Comparison of ENCODE assay signal across 14 mouse cellular contexts in the genomic region with DNA sequence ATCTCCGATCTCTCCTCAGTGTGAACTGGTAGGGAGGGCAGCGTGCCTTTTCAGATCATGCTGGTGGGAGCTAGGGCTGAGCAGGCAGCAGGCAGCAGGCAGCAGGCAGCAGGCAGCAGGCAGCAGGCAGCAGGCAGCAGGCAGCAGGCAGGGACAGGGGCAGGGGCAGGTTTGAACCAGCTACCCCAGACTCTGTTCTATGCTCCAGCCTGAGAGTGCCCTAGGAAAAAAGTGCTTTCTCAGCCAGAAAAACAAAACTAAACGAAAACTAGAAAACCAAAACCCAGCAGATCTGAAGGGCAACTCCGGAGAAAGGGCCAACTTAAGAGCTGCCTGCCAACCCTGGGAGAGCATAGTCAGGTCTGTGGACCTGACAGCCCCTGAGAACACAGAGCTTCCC. TPM values are rescaled to one million over a fixed set of nuclear protein-coding genes. Genes with fewer than 3 reads are reported as not detected.
DNase-seq lines count a peak whose midpoint lies in the region; ATAC-seq lines count a peak whose summit lies in the region.
"Had no signal": no experiment of that assay in that cellular context is flagged by ENCODE, and none has a peak within 500 bp of the region (broad histone marks: within the 10 kb centered on the region; RNA-seq: fewer than 3 reads in every experiment).

No protein-coding gene starts in this region.

- no peaks in the 10 kb centered on the region; the same call in 1 of the 2 replicates for H3K27me3 ChIP-seq in forebrain, embryonic 10.5 days (ENCODE audit: poor library complexity, severe bottlenecking)
- H3K27me3 ChIP-seq in forebrain, embryonic 16.5 days (replicated peaks; ENCODE audit: control insufficient read depth, insufficient read depth, low read length): no peaks in the 10 kb centered on the region
- H3K27me3 ChIP-seq in lung, embryonic 15.5 days: no peaks in the 10 kb centered on the region
- no peaks in the 10 kb centered on the region for H3K27me3 ChIP-seq in intestine, embryonic 15.5 days (replicated peaks)
- H3K27me3 ChIP-seq: limb, embryonic 13.5 days had no signal

- H3K9me3 ChIP-seq in forebrain, embryonic 10.5 days: no peaks in the 10 kb centered on the region
- no peaks in the 10 kb centered on the region for H3K9me3 ChIP-seq in forebrain, embryonic 16.5 days (ENCODE audit: control insufficient read depth, low read length)
- H3K9me3 ChIP-seq in lung, embryonic 15.5 days: no peaks in the 10 kb centered on the region
- no peaks in the 10 kb centered on the region for H3K9me3 ChIP-seq in intestine, embryonic 15.5 days
- H3K9me3 ChIP-seq: limb, embryonic 13.5 days had no signal

- H3K4me1 ChIP-seq in forebrain, embryonic 10.5 days: peaks cover 100% of the 10 kb centered on the region
- H3K4me1 ChIP-seq in forebrain, embryonic 16.5 days (replicated peaks; ENCODE audit: control insufficient read depth, insufficient read depth, low read length): 0 out of 2 replicates have a peak, but pooled peaks cover 2% of the 10 kb centered on the region
- peaks cover 77% of the 10 kb centered on the region for H3K4me1 ChIP-seq in lung, embryonic 15.5 days
- H3K4me1 ChIP-seq in intestine, embryonic 15.5 days (replicated peaks): peaks cover 72% of the 10 kb centered on the region

- peaks cover 28% of the 10 kb centered on the region for H3K36me3 ChIP-seq in forebrain, embryonic 10.5 days (replicated peaks)
- no peaks in the 10 kb centered on the region for H3K36me3 ChIP-seq in forebrain, embryonic 16.5 days (ENCODE audit: control insufficient read depth, insufficient read depth)
- no peaks in the 10 kb centered on the region for H3K36me3 ChIP-seq in lung, embryonic 15.5 days
- no peaks in the 10 kb centered on the region for H3K36me3 ChIP-seq in intestine, embryonic 15.5 days

- no peak for ATAC-seq in forebrain, embryonic 16.5 days
- no peak for ATAC-seq in lung, embryonic 15.5 days (ENCODE audit: borderline replicate concordance, extremely low read depth, low FRiP score, low TSS enrichment)
- ATAC-seq in intestine, embryonic 15.5 days: no peak

- H3K4me2 ChIP-seq in forebrain, embryonic 16.5 days (ENCODE audit: low read length): no peak overlapping the region
- H3K4me2 ChIP-seq in lung, embryonic 15.5 days: no peak overlapping the region
- H3K4me2 ChIP-seq in intestine, embryonic 15.5 days (replicated peaks): no peak overlapping the region
- H3K4me2 ChIP-seq: limb, embryonic 13.5 days had no signal

- peak overlapping the region; percentile 86; the same call in 1 of the 2 replicates for H3K27ac ChIP-seq in forebrain, embryonic 10.5 days
- no peak overlapping the region for H3K27ac ChIP-seq in forebrain, embryonic 16.5 days (ENCODE audit: low read length)
- H3K27ac ChIP-seq in lung, embryonic 15.5 days: peak overlapping the region; percentile 53
- H3K27ac ChIP-seq in intestine, embryonic 15.5 days: peak overlapping the region; percentile 28; the same call in 1 of the 2 replicates
- H3K27ac ChIP-seq: limb, embryonic 13.5 days; macrophage had no signal

- no peak for DNase-seq in forebrain, embryonic 10.5 days (ENCODE audit: extremely low spot score, low spot score)
- DNase-seq in lung, adult 18-20 months: no peak
- peak; percentile 34 to 74 for DNase-seq in kidney, postnatal 25 days
- no peak for DNase-seq in cerebellum, adult 8-10 months
- no peak for DNase-seq in T-cell, adult 2 months (ENCODE audit: low spot score)
- DNase-seq: cerebellum, adult 11-12 months; embryo, embryonic 11 days; layer of hippocampus, postnatal 36 days had no signal

- 69% methylated on average over 4 of the region's 4 CpGs for WGBS in forebrain, embryonic 10.5 days
- WGBS in forebrain, embryonic 16.5 days: 52% methylated on average over 4 of the region's 4 CpGs
- 46% methylated on average over 4 of the region's 4 CpGs for WGBS in lung, embryonic 15.5 days
- 73% methylated on average over 4 of the region's 4 CpGs for WGBS in intestine, embryonic 15.5 days

- H3K9ac ChIP-seq in forebrain, embryonic 16.5 days (replicated peaks; ENCODE audit: low read depth, low read length): no peak overlapping the region
- no peak overlapping the region for H3K9ac ChIP-seq in lung, embryonic 15.5 days
- no peak overlapping the region for H3K9ac ChIP-seq in intestine, embryonic 15.5 days
- H3K9ac ChIP-seq: limb, embryonic 13.5 days had no signal

- no peak overlapping the region for H3K4me3 ChIP-seq in forebrain, embryonic 10.5 days
- H3K4me3 ChIP-seq in forebrain, embryonic 16.5 days (replicated peaks; ENCODE audit: low read length): no peak overlapping the region
- no peak overlapping the region for H3K4me3 ChIP-seq in lung, embryonic 15.5 days
- no peak overlapping the region for H3K4me3 ChIP-seq in intestine, embryonic 15.5 days (replicated peaks)
- H3K4me3 ChIP-seq: limb, embryonic 13.5 days had no signal

RNA-seq across cellular contexts. Expression of a gene that starts 9.7 kb away (rescaled TPM):
- 0.80 and 0.82 TPM in 2 replicates for polyA plus RNA-seq in forebrain, embryonic 10.5 days (2016; fragmentation: Nextera tagmentation; extraction: Ambion mirVana)
- polyA plus RNA-seq in forebrain, embryonic 16.5 days (2015; fragmentation: Nextera tagmentation; extraction: Ambion mirVana): 0.05 TPM in 1 of 2 replicates, not detected in the other
- polyA plus RNA-seq in lung, embryonic 15.5 days (2015; fragmentation: Nextera tagmentation; extraction: Ambion mirVana): 0.19 and 0.24 TPM in 2 replicates
- polyA plus RNA-seq in intestine, embryonic 15.5 days (2015; fragmentation: Nextera tagmentation; extraction: Ambion mirVana): 0.18 and 0.19 TPM in 2 replicates

RNA-seq across cellular contexts. Expression of a gene that starts 21.5 kb away (rescaled TPM):
- not detected in 2 replicates for polyA plus RNA-seq in forebrain, embryonic 10.5 days (2016; fragmentation: Nextera tagmentation; extraction: Ambion mirVana)
- not detected in 2 replicates for polyA plus RNA-seq in forebrain, embryonic 16.5 days (2015; fragmentation: Nextera tagmentation; extraction: Ambion mirVana)
- polyA plus RNA-seq in lung, embryonic 15.5 days (2015; fragmentation: Nextera tagmentation; extraction: Ambion mirVana): 0.19 TPM in 1 of 2 replicates, not detected in the other
- not detected in 2 replicates for polyA plus RNA-seq in intestine, embryonic 15.5 days (2015; fragmentation: Nextera tagmentation; extraction: Ambion mirVana)
- polyA plus RNA-seq: gonadal fat pad, adult 2 months; limb, embryonic 13.5 days; macrophage had no signal

RNA-seq across cellular contexts. Expression of a gene that starts 46.9 kb away (rescaled TPM):
- polyA plus RNA-seq in forebrain, embryonic 10.5 days (2016; fragmentation: Nextera tagmentation; extraction: Ambion mirVana): not detected in 2 replicates
- not detected in 2 replicates for polyA plus RNA-seq in forebrain, embryonic 16.5 days (2015; fragmentation: Nextera tagmentation; extraction: Ambion mirVana)
- polyA plus RNA-seq in lung, embryonic 15.5 days (2015; fragmentation: Nextera tagmentation; extraction: Ambion mirVana): not detected in 2 replicates
- not detected in 2 replicates for polyA plus RNA-seq in intestine, embryonic 15.5 days (2015; fragmentation: Nextera tagmentation; extraction: Ambion mirVana)
- polyA plus RNA-seq: gonadal fat pad, adult 2 months; limb, embryonic 13.5 days; macrophage had no signal

RNA-seq across cellular contexts. Expression of a gene that starts 59.7 kb away (rescaled TPM):
- polyA plus RNA-seq in forebrain, embryonic 10.5 days (2016; fragmentation: Nextera tagmentation; extraction: Ambion mirVana): 8.0 and 8.1 TPM in 2 replicates
- polyA plus RNA-seq in forebrain, embryonic 16.5 days (2015; fragmentation: Nextera tagmentation; extraction: Ambion mirVana): 8.0 and 8.4 TPM in 2 replicates
- polyA plus RNA-seq in lung, embryonic 15.5 days (2015; fragmentation: Nextera tagmentation; extraction: Ambion mirVana): 68.2 and 72.4 TPM in 2 replicates
- polyA plus RNA-seq in intestine, embryonic 15.5 days (2015; fragmentation: Nextera tagmentation; extraction: Ambion mirVana): 27.3 and 27.6 TPM in 2 replicates

Comparison
In these comparisons a context has a peak if more than half of its experiments do, and no peak if none do; other contexts are left out.
1. DNase-seq: peak in kidney, postnatal 25 days (2 of 2); none in forebrain, embryonic 10.5 days (single experiment), lung, adult 18-20 months (0 of 2), cerebellum, adult 8-10 months (single experiment) and T-cell, adult 2 months (single experiment).